Mouse (Mus musculus) MEL (cell line): ENCODE results near the gene Uckl1. TPM values are rescaled to one million over a fixed set of nuclear protein-coding genes. Genes with fewer than 3 reads are reported as not detected.
A peak's percentile ranks its signal among the peaks of the same experiment; 100 is the strongest.

Experiments used
- DNase-seq: peaks from one replicate; pipeline ENCODE4 v3.0.0; 2011; ENCODE audit warnings: low read depth, low spot score
- H3K27ac ChIP-seq: 2 replicates; pipeline ENCODE4 v1.5.1; 2012; ENCODE audit warnings: low read depth, mild to moderate bottlenecking, control low read depth, low read length, moderate library complexity; ENCODE audit not compliant: control insufficient read depth
- H3K27me3 ChIP-seq, 2 experiments: fragments of 150-350 bp in 1 of 2; sonication (generic) in 1 of 2; 2 replicates each; pipeline ENCODE4 v1.6.1; 2012; ENCODE audit warnings: low read length in 2 of 2, mild to moderate bottlenecking in 2 of 2, improper control_type of control experiment in 1 of 2, moderate library complexity in 1 of 2; ENCODE audit not compliant: insufficient read depth in 2 of 2, control insufficient read depth in 1 of 2
- H3K36me3 ChIP-seq, 2 experiments: 2 replicates each; pipeline ENCODE4 v1.6.1; 2012 to 2014; ENCODE audit warnings: low read length in 2 of 2, improper control_type of control experiment in 1 of 2, inconsistent platforms in 1 of 2, mild to moderate bottlenecking in 1 of 2; ENCODE audit not compliant: insufficient read depth in 2 of 2, control insufficient read depth in 1 of 2
- H3K4me1 ChIP-seq, 2 experiments: fragments of 150-350 bp in 1 of 2; sonication (generic) in 1 of 2; 2 replicates each; pipeline ENCODE4 v1.6.1; 2012; ENCODE audit warnings: low read length in 2 of 2, improper control_type of control experiment in 1 of 2, mild to moderate bottlenecking in 1 of 2; ENCODE audit not compliant: insufficient read depth in 2 of 2, control insufficient read depth in 1 of 2
- H3K4me3 ChIP-seq, 2 experiments: fragments of 150-350 bp in 1 of 2; sonication (generic) in 1 of 2; 2 replicates each; pipeline ENCODE4 v1.5.1; 2012; ENCODE audit warnings: low read depth in 2 of 2, low read length in 2 of 2, mild to moderate bottlenecking in 2 of 2, moderate library complexity in 2 of 2, control low read depth in 1 of 2, improper control_type of control experiment in 1 of 2; ENCODE audit not compliant: control insufficient read depth in 1 of 2, insufficient read depth in 1 of 2
- H3K79me2 ChIP-seq: 2 replicates; pipeline ENCODE4 v1.6.1; 2012; ENCODE audit warnings: mild to moderate bottlenecking, low read length, moderate library complexity; ENCODE audit not compliant: control insufficient read depth, poor library complexity, insufficient read depth
- H3K9ac ChIP-seq: 2 replicates; pipeline ENCODE4 v1.6.1; 2012; ENCODE audit warnings: low read depth, mild to moderate bottlenecking, control low read depth, low read length, moderate library complexity; ENCODE audit not compliant: control insufficient read depth, poor library complexity, severe bottlenecking
- H3K9me3 ChIP-seq: fragments of 150-350 bp; sonication (generic); replicated peaks from 2 replicates; pipeline ENCODE4 v1.6.1; 2012; ENCODE audit warnings: mild to moderate bottlenecking, low read length, improper control_type of control experiment, moderate library complexity; ENCODE audit not compliant: insufficient read depth
- BHLHE40 ChIP-seq: IDR thresholded peaks from 2 replicates; pipeline ENCODE4 v1.6.1; 2012; ENCODE audit warnings: low read depth, mild to moderate bottlenecking, inconsistent platforms, low read length, improper control_type of control experiment, borderline replicate concordance
- CHD1 ChIP-seq: IDR thresholded peaks from 2 replicates; pipeline ENCODE4 v1.6.1; 2012; ENCODE audit warnings: low read depth, mild to moderate bottlenecking, inconsistent platforms, low read length, improper control_type of control experiment
- CHD2 ChIP-seq: IDR thresholded peaks from 2 replicates; pipeline ENCODE4 v1.6.1; 2011; ENCODE audit warnings: low read length, improper control_type of control experiment
- ELF1 ChIP-seq: IDR thresholded peaks from 2 replicates; pipeline ENCODE4 v1.6.1; 2014; ENCODE audit warnings: low read depth, mild to moderate bottlenecking, inconsistent platforms, low read length, improper control_type of control experiment, moderate library complexity
- EP300 ChIP-seq, 2 experiments: IDR thresholded peaks; 2 replicates each; pipeline ENCODE4 v1.6.1; 2011; ENCODE audit warnings: improper control_type of control experiment in 2 of 2, low read length in 2 of 2, low read depth in 1 of 2, mild to moderate bottlenecking in 1 of 2
- ETS1 ChIP-seq: IDR thresholded peaks from 2 replicates; pipeline ENCODE4 v1.6.1; 2012; ENCODE audit warnings: low read depth, mild to moderate bottlenecking, inconsistent platforms, low read length, improper control_type of control experiment, moderate library complexity
- GABPA ChIP-seq: IDR thresholded peaks from 2 replicates; pipeline ENCODE4 v1.6.1; 2012; ENCODE audit warnings: low read depth, mild to moderate bottlenecking, inconsistent platforms, low read length, improper control_type of control experiment, moderate library complexity
- GATA1 ChIP-seq: IDR thresholded peaks from 2 replicates; pipeline ENCODE4 v1.6.1; 2011; ENCODE audit warnings: low read depth, low read length, improper control_type of control experiment
- HCFC1 ChIP-seq: IDR thresholded peaks from 2 replicates; pipeline ENCODE4 v1.6.1; 2012; ENCODE audit warnings: low read depth, mild to moderate bottlenecking, inconsistent platforms, low read length, improper control_type of control experiment, moderate library complexity
- MAZ ChIP-seq: IDR thresholded peaks from 2 replicates; pipeline ENCODE4 v1.6.1; 2012; ENCODE audit warnings: low read depth, mild to moderate bottlenecking, inconsistent platforms, low read length, improper control_type of control experiment
- MYC ChIP-seq: IDR thresholded peaks from 2 replicates; pipeline ENCODE4 v1.6.1; 2011; ENCODE audit warnings: low read depth, mild to moderate bottlenecking, low read length, improper control_type of control experiment, moderate library complexity
- NELFE ChIP-seq: IDR thresholded peaks from 2 replicates; pipeline ENCODE4 v1.6.1; 2011; ENCODE audit warnings: low read depth, low read length, improper control_type of control experiment
- NRF1 ChIP-seq: IDR thresholded peaks from 2 replicates; pipeline ENCODE4 v1.6.1; 2014; ENCODE audit warnings: low read depth, mild to moderate bottlenecking, inconsistent platforms, low read length, improper control_type of control experiment, moderate library complexity; ENCODE audit not compliant: poor library complexity, insufficient read depth, severe bottlenecking
- RAD21 ChIP-seq: IDR thresholded peaks from 2 replicates; pipeline ENCODE4 v1.6.1; 2011; ENCODE audit warnings: mild to moderate bottlenecking, low read depth, low read length, improper control_type of control experiment
- RCOR1 ChIP-seq: IDR thresholded peaks from 2 replicates; pipeline ENCODE4 v1.6.1; 2012; ENCODE audit warnings: low read depth, mild to moderate bottlenecking, inconsistent platforms, low read length, improper control_type of control experiment
- SIN3A ChIP-seq: IDR thresholded peaks from 2 replicates; pipeline ENCODE4 v1.6.1; 2012; ENCODE audit warnings: low read length, improper control_type of control experiment, inconsistent platforms
- SMC3 ChIP-seq: IDR thresholded peaks from 2 replicates; pipeline ENCODE4 v1.6.1; 2011; ENCODE audit warnings: low read depth, low read length, improper control_type of control experiment
- TAL1 ChIP-seq: IDR thresholded peaks from 2 replicates; pipeline ENCODE4 v1.6.1; 2012; ENCODE audit warnings: mild to moderate bottlenecking, inconsistent platforms, low read length, moderate library complexity, mixed read lengths
- TCF12 ChIP-seq: IDR thresholded peaks from 2 replicates; pipeline ENCODE4 v1.6.1; 2014; ENCODE audit warnings: low read depth, mild to moderate bottlenecking, inconsistent platforms, low read length, improper control_type of control experiment, moderate library complexity
- UBTF ChIP-seq: IDR thresholded peaks from 2 replicates; pipeline ENCODE4 v1.6.1; 2012; ENCODE audit warnings: low read depth, mild to moderate bottlenecking, inconsistent platforms, low read length, improper control_type of control experiment, moderate library complexity, borderline replicate concordance; ENCODE audit not compliant: insufficient read depth
- USF1 ChIP-seq: IDR thresholded peaks from 2 replicates; pipeline ENCODE4 v1.6.1; 2014; ENCODE audit warnings: low read depth, mild to moderate bottlenecking, inconsistent platforms, low read length, improper control_type of control experiment, moderate library complexity
- USF2 ChIP-seq, 2 experiments: IDR thresholded peaks; 2 replicates each; pipeline ENCODE4 v1.6.1; 2011 to 2012; ENCODE audit warnings: improper control_type of control experiment in 2 of 2, low read length in 2 of 2, borderline replicate concordance in 1 of 2, inconsistent platforms in 1 of 2, low read depth in 1 of 2, mild to moderate bottlenecking in 1 of 2; ENCODE audit not compliant: insufficient read depth in 1 of 2
- ZKSCAN1 ChIP-seq: IDR thresholded peaks from 2 replicates; pipeline ENCODE4 v1.6.1; 2012; ENCODE audit warnings: low read depth, mild to moderate bottlenecking, inconsistent platforms, low read length, improper control_type of control experiment, moderate library complexity
- ZNF384 ChIP-seq: IDR thresholded peaks from 2 replicates; pipeline ENCODE4 v1.6.1; 2012; ENCODE audit warnings: low read depth, mild to moderate bottlenecking, inconsistent platforms, low read length, improper control_type of control experiment
- polyA plus RNA-seq, 2 experiments: library from polyadenylated mRNA; stranded (reverse) in 1 of 2; unstranded in 1 of 2; fragments of >175 nt in 1 of 2; fragments of >200 nt in 1 of 2; gene quantifications; 2 replicates each; pipeline versions ENCODE4 v1.2.1 to v1.2.4; 2012; ENCODE audit warnings: low replicate concordance in 2 of 2, low read depth in 1 of 2; ENCODE audit not compliant: insufficient read length in 2 of 2, insufficient read depth in 1 of 2, missing spikeins in 1 of 2
- total RNA-seq: library from RNA; depleted of rRNA; stranded (reverse); fragments of 300-350 nt; gene quantifications from 2 replicates; pipeline ENCODE4 v1.2.3, GENCODE M21; 2012

Uckl1 gene
- total and polyA plus RNA-seq, 3 experiments: 15.2 to 24.6 TPM; not detected in 1

- no peak overlapping the region for H3K27ac ChIP-seq
- no peak overlapping the region for H3K4me3 ChIP-seq
- no peak for DNase-seq
- TF ChIP-seq ZKSCAN1: no peak
- TF ChIP-seq SMC3: no peak
- TF ChIP-seq TAL1: no peak
- TF ChIP-seq EP300 (IDR thresholded peaks at IDR 0.05; ENCODE audit: low read depth in 1 of 2, low read length in 2 of 2): no peak
- peak; percentile 56 for TF ChIP-seq USF1
- no peak for TF ChIP-seq BHLHE40
- no peak for TF ChIP-seq MAZ
- peaks cover 0 to 9% of the 10 kb centered on the region in 2 experiments; a peak in 3 of 4 replicates for H3K4me1 ChIP-seq
- H3K79me2 ChIP-seq: peaks cover 57% of the 10 kb centered on the region
- no peaks in the 10 kb centered on the region for H3K27me3 ChIP-seq
- H3K9ac ChIP-seq: no peak overlapping the region
- H3K9me3 ChIP-seq: no peaks in the 10 kb centered on the region
- peaks cover 3 to 12% of the 10 kb centered on the region in 2 experiments for H3K36me3 ChIP-seq
Observed at GRCm38 (mm10) chr2:181536410-181536809, 48.3 kb downstream of the Uckl1 start.

GRCm38 (mm10) chr2:181532589-181532988, 52.1 kb downstream of the Uckl1 start:
- no peak for DNase-seq
- Histone ChIP-seq H3K79me2 (peaks cover 62% of the 10 kb centered on the region), H3K4me1 (peaks cover 0 to 6% of the 10 kb centered on the region in 2 experiments; a peak in 3 of 4 replicates), H3K27me3 (no peaks in the 10 kb centered on the region), H3K36me3 (peaks cover 9 to 17% of the 10 kb centered on the region in 2 experiments), H3K9ac (no peak overlapping the region), H3K9me3 (no peaks in the 10 kb centered on the region), H3K27ac (no peak overlapping the region), H3K4me3 (no peak overlapping the region)
- TF ChIP-seq RAD21: no peak
- no peak for TF ChIP-seq RCOR1
- no peak for TF ChIP-seq GATA1
- no peak for TF ChIP-seq MYC
- TF ChIP-seq CHD2: no peak
- TF ChIP-seq UBTF: no peak
- TF ChIP-seq NELFE: no peak
- TF ChIP-seq USF2 (IDR thresholded peaks at IDR 0.05; ENCODE audit: borderline replicate concordance in 1 of 2, insufficient read depth in 1 of 2, low read depth in 1 of 2, low read length in 2 of 2): no peak
- no peak for TF ChIP-seq USF1
- TF ChIP-seq ELF1: no peak
- TF ChIP-seq SIN3A: no peak
- no peak for TF ChIP-seq TCF12
- TF ChIP-seq ETS1: no peak
- no peak for TF ChIP-seq HCFC1
- TF ChIP-seq SMC3: no peak
- TF ChIP-seq GABPA: no peak
- TF ChIP-seq NRF1: no peak
- TF ChIP-seq TAL1: no peak
- no peak for TF ChIP-seq ZNF384
- TF ChIP-seq CHD1: no peak
